Mouse (Mus musculus) ES-Bruce4 (cell line): ENCODE results near the gene Pum1.

Source experiments
- EP300 ChIP-seq: IDR thresholded peaks from 2 replicates; pipeline ENCODE4 v1.6.1; 2011; ENCODE audit warnings: low read depth, low read length; ENCODE audit not compliant: insufficient read depth
- POLR2A ChIP-seq: IDR thresholded peaks from one replicate; pipeline ENCODE4 v1.8.1; 2011; ENCODE audit warnings: low read length; ENCODE audit not compliant: insufficient read depth

DNA sequence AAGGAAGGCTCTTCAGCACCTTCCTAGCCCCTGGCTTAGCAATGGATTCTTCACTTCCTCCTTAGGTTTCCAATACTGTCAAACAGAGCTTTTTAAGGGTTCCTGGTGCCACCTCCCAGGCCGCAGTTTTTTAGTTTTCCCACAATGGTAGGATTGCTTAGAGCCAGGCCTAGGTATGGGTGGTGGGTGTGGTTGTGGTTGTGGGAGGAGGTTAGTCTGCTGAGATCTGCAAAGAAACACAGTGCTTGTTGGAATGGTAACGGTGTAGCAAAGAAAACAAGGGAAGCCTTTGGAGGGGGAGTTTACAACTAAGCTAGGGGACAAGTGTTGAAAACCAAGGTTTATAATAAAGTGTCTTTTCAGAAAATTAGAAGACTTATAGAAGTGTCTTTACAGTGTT is 3.0 kb upstream of the Pum1 start:
- no peak for TF ChIP-seq EP300
- TF ChIP-seq POLR2A = no peak
